Mouse (Mus musculus): ENCODE measurements around the gene Ipmk.

DNA sequence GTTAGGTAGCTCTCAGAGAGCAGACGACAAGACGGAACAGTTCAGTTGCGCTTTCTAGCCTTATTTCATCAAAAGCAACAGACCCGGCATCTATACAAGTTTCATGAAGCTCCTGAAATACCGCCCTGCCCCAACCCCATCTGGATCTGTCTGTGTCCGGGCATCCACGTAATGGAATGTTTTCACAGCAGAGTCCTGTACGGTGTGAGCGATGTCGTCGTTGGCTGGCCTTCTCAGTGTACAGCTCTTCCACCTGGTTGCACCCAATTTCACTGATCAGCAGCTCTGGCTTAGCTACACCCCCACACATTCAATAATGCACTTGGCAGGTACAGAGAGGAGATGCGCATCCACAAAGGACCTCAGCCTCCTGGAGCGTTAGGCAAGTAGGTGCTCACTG, 126.0 kb downstream of the Ipmk start:
- TF ChIP-seq CTCF (IDR thresholded peaks at IDR 0.05) (no peak), EP300 (IDR thresholded peaks at IDR 0.05) (no peak)
